Mouse (Mus musculus): ENCODE measurements around the gene Aatk. TPM values are rescaled to one million over a fixed set of nuclear protein-coding genes. Genes with fewer than 3 reads are reported as not detected.

The Aatk gene
- total RNA-seq, 2 experiments from 2014 or later = 193 to 203 TPM

GRCm38 (mm10) chr11:120017011-120017410 is 30.0 kb downstream of the Aatk start:
- intact Hi-C loops (cut with DNase I) = loop anchor here (10.0 kb wide), 1 partner anchor 288 kb away; no protein-coding TSS in a partner anchor
- H3K27ac ChIP-seq = peak overlapping the region; percentile 84
- TF ChIP-seq CTCF (IDR thresholded peaks at IDR 0.05) = no peak
- H3K4me3 ChIP-seq = peak overlapping the region; percentile 13
- no peak for DNase-seq (ENCODE audit: extremely low spot score in 1 of 2, low spot score in 2 of 2)

- TF ChIP-seq CTCF (IDR thresholded peaks at IDR 0.05) = peak; percentile 26
- intact Hi-C loops (cut with DNase I) = loop anchor here (2.0 to 10.0 kb wide), 3 partner anchors 48 to 290 kb away; partner anchors contain the start of genes Ndufaf8 and Tepsin
- no peak for DNase-seq (ENCODE audit: extremely low spot score in 1 of 2, low spot score in 2 of 2)
- Histone ChIP-seq H3K27ac (peak overlapping the region; percentile 84; the same call in 1 of the 2 replicates), H3K4me3 (peak overlapping the region; percentile 17; the same call in 1 of the 2 replicates)
Observed at GRCm38 (mm10) chr11:120014758-120015157, 32.2 kb downstream of the Aatk start.

- Histone ChIP-seq H3K27ac (peak overlapping the region; percentile 79), H3K4me3 (peak overlapping the region; percentile 29)
- peak; percentile 64 for TF ChIP-seq CTCF (IDR thresholded peaks at IDR 0.05)
- intact Hi-C loops (cut with DNase I) = loop anchor here (2.0 to 10.0 kb wide), 3 partner anchors 34 to 292 kb away; partner anchors contain the start of gene Aatk
- peak; percentile 82 to 85 for DNase-seq (ENCODE audit: extremely low spot score in 1 of 2, low spot score in 2 of 2)
Observed at GRCm38 (mm10) chr11:120013174-120013711, 33.7 kb downstream of the Aatk start.

GRCm38 (mm10) chr11:120012702-120013101 is 34.3 kb downstream of the Aatk start:
- intact Hi-C loops (cut with DNase I) = loop anchor here (2.0 to 10.0 kb wide), 3 partner anchors 34 to 292 kb away; partner anchors contain the start of gene Aatk
- Histone ChIP-seq H3K27ac (peak overlapping the region; percentile 73), H3K4me3 (peak overlapping the region; percentile 4; the same call in 1 of the 2 replicates)
- TF ChIP-seq CTCF (IDR thresholded peaks at IDR 0.05) = no peak
- no peak for DNase-seq (ENCODE audit: extremely low spot score in 1 of 2, low spot score in 2 of 2)

- intact Hi-C loops (cut with DNase I) = loop anchor here (2.0 to 10.0 kb wide), 3 partner anchors 35 to 293 kb away; partner anchors contain the start of gene Aatk
- H3K27ac ChIP-seq = peak overlapping the region; percentile 73
- H3K4me3 ChIP-seq = peak overlapping the region; percentile 4; the same call in 1 of the 2 replicates
- peak; percentile 38 for TF ChIP-seq CTCF (IDR thresholded peaks at IDR 0.05)
- peak; percentile 56 to 62 for DNase-seq (ENCODE audit: extremely low spot score in 1 of 2, low spot score in 2 of 2)
Observed at GRCm38 (mm10) chr11:120011761-120012560, 35.0 kb downstream of the Aatk start.

- no peak for DNase-seq (ENCODE audit: extremely low spot score in 1 of 2, low spot score in 2 of 2)
- intact Hi-C loops (cut with DNase I) = loop anchor here (5.0 to 10.0 kb wide), 2 partner anchors 51 to 294 kb away; no protein-coding TSS in a partner anchor
- no peak for TF ChIP-seq CTCF (IDR thresholded peaks at IDR 0.05)
- Histone ChIP-seq H3K27ac (peak overlapping the region; percentile 73; the same call in 1 of the 2 replicates), H3K4me3 (no peak overlapping the region)
Observed at GRCm38 (mm10) chr11:120011114-120011760, 35.7 kb downstream of the Aatk start.

GRCm38 (mm10) chr11:120009937-120010336 is 37.0 kb downstream of the Aatk start:
- DNase-seq (ENCODE audit: extremely low spot score in 1 of 2, low spot score in 2 of 2) = no peak
- intact Hi-C loops (cut with DNase I) = loop anchor here (5.0 to 10.0 kb wide), 2 partner anchors 52 to 295 kb away; no protein-coding TSS in a partner anchor
- H3K4me3 ChIP-seq = no peak overlapping the region
- no peak for TF ChIP-seq CTCF (IDR thresholded peaks at IDR 0.05)
- no peak overlapping the region for H3K27ac ChIP-seq

- no peak for TF ChIP-seq CTCF (IDR thresholded peaks at IDR 0.05)
- Histone ChIP-seq H3K27ac (peak overlapping the region; percentile 60; the same call in 1 of the 2 replicates), H3K4me3 (no peak overlapping the region)
- intact Hi-C loops (cut with DNase I) = no loop called here
- no peak for DNase-seq (ENCODE audit: extremely low spot score in 1 of 2, low spot score in 2 of 2)
Observed at GRCm38 (mm10) chr11:120008956-120009355, 38.0 kb downstream of the Aatk start.

GRCm38 (mm10) chr11:120008501-120008900 is 38.5 kb downstream of the Aatk start:
- Histone ChIP-seq H3K4me3 (no peak overlapping the region), H3K27ac (no peak overlapping the region; the same call in 1 of the 2 replicates)
- DNase-seq (ENCODE audit: extremely low spot score in 1 of 2, low spot score in 2 of 2) = no peak
- intact Hi-C loops (cut with DNase I) = no loop called here
- TF ChIP-seq CTCF (IDR thresholded peaks at IDR 0.05) = no peak

GRCm38 (mm10) chr11:120007496-120008080 is 39.4 kb downstream of the Aatk start:
- no peak; the same call in none of the 2 replicates for TF ChIP-seq CTCF (IDR thresholded peaks at IDR 0.05)
- H3K27ac ChIP-seq = no peak overlapping the region
- intact Hi-C loops (cut with DNase I) = no loop called here
- no peak for DNase-seq (ENCODE audit: extremely low spot score in 1 of 2, low spot score in 2 of 2)
- H3K4me3 ChIP-seq = no peak overlapping the region
